Mouse (Mus musculus): ENCODE data around the gene Tex9. TPM values are rescaled to one million over a fixed set of nuclear protein-coding genes. Genes with fewer than 3 reads are reported as not detected.
A peak's percentile ranks its signal among the peaks of the same experiment; 100 is the strongest.
"Not testable (repeated sequence)": the region's sequence is repeated elsewhere in the genome, so short reads cannot be mapped to it uniquely, and the experiment has no call there.

Tex9 gene
- polyA plus RNA-seq, 1 experiment: 4.6 TPM

DNA sequence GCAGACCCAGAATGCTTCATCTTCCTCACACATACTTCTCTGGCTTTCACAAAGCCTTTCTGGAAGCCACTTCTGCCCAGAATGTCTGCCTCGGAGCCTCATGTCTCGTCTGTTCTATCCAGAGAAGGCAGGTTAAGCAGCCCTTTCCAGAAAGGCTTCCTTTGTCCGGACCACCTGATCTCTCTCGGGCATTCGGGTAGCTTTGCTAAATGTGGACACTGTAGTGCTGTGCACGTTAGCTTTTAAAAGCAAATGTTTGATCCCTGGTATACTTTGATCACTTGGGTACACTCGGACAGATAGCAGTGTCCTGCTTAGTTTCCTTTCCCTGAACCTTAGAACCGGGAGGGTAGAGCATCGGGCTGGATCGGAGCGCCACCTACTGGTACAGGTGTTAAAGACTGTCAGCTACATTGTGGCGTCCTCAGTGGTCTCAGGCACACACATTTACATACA lies 83.9 kb downstream of the Tex9 start:
- Histone ChIP-seq H3K27me3 (ENCODE audit: control insufficient read depth, insufficient read depth, insufficient read length) (no peaks in the 10 kb centered on the region), H3K36me3 (ENCODE audit: control insufficient read depth, insufficient read depth) (no peaks in the 10 kb centered on the region), H3ac (ENCODE audit: control insufficient read depth, insufficient read length, low read depth) (peak overlapping the region; percentile 46), H3K79me3 (ENCODE audit: low read depth) (no peaks in the 10 kb centered on the region), H3K4me3 (ENCODE audit: insufficient read depth, poor library complexity, severe bottlenecking) (no peak overlapping the region), H3K79me2 (ENCODE audit: control insufficient read depth, insufficient read depth) (no peaks in the 10 kb centered on the region)
- TF ChIP-seq MYOD1 (IDR thresholded peaks at IDR 0.05; ENCODE audit: control insufficient read depth, insufficient read length, low read depth) (no peak), CTCF (IDR thresholded peaks at IDR 0.05; ENCODE audit: control insufficient read depth, insufficient read depth, insufficient read length) (peak; percentile 74)

DNA sequence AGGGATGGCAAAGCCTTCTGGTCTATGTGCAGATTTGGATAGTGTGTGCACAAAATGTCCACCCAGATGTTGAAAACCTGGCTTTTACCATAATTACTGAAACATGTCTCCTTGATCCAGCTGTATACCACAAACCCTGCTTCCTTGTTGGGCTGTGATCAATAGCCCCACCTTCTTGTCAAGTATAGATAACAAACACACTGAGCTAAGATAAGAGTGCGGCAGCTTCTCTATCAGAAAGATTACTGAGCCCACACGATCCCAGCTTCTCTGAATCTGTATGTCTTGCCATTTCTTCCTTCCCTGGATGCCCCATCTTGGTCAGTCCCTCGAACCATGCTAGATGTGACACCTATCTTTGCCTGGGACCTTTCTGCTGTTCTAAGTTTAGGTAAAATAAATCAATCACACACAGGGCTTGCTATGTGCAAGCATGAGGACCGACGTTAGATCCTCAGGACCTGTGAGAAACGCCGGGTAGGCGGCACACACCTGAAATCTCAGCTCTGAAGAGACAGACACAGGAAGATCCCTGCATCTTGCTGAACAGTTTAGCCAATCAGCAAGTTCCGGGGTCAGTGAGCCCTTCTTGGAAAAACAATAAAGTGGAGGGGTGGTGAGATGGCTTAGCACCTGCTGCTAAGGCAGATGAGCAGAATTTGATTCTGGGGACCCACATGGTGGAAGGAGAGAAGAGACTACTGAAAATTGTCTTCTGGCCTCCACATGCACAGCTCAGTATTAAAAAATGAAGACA lies 86.0 kb downstream of the Tex9 start:
- TF ChIP-seq USF1 (IDR thresholded peaks at IDR 0.05; ENCODE audit: low read depth) (no peak), FOSL1 (IDR thresholded peaks at IDR 0.05; ENCODE audit: insufficient read depth, low read length, poor library complexity, severe bottlenecking) (no peak), MYOG (IDR thresholded peaks at IDR 0.05; ENCODE audit: control insufficient read depth, extremely low read depth, insufficient read length) (no peak), MYOD1 (IDR thresholded peaks at IDR 0.05; ENCODE audit: control insufficient read depth, insufficient read length, low read depth) (no peak), CTCF (IDR thresholded peaks at IDR 0.05; ENCODE audit: control insufficient read depth, insufficient read depth, insufficient read length) (no peak), MAX (IDR thresholded peaks at IDR 0.05) (no peak), CEBPB (IDR thresholded peaks at IDR 0.05; ENCODE audit: low read depth) (no peak)
- no peak overlapping the region for H3K4me3 ChIP-seq (ENCODE audit: insufficient read depth, poor library complexity, severe bottlenecking)

DNA sequence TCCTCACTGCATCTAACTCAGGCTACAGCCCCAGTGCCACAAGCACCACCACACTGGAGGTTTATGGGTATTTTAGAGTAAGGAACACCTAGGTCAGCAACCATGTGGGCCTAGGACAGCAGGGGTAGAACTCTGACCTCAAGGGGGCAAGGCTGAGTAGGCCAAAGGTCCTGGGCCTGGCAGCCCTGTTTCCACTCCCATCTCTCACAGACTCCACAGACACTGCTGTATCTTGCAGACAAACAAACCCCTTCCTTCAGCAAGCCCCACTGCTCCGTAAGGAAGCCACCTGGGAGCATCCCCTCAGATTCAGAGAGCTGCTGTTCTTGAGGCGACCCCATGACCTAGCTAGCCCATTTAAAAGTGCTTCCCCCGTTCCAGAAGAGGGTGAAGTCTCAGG lies 87.1 kb downstream of the Tex9 start:
- TF ChIP-seq CTCF (IDR thresholded peaks at IDR 0.05; ENCODE audit: control insufficient read depth, insufficient read depth, insufficient read length) (no peak), MYOG (IDR thresholded peaks at IDR 0.05; ENCODE audit: control insufficient read depth, extremely low read depth, insufficient read length) (no peak), MAX (IDR thresholded peaks at IDR 0.05) (no peak), USF1 (IDR thresholded peaks at IDR 0.05; ENCODE audit: low read depth) (no peak), FOSL1 (IDR thresholded peaks at IDR 0.05; ENCODE audit: insufficient read depth, low read length, poor library complexity, severe bottlenecking) (no peak), MYOD1 (IDR thresholded peaks at IDR 0.05; ENCODE audit: control insufficient read depth, insufficient read length, low read depth) (no peak), CEBPB (IDR thresholded peaks at IDR 0.05; ENCODE audit: low read depth) (no peak)
- Histone ChIP-seq H3K79me2 (ENCODE audit: control insufficient read depth, insufficient read depth) (no peaks in the 10 kb centered on the region), H3K79me3 (ENCODE audit: low read depth) (no peaks in the 10 kb centered on the region), H3K27me3 (ENCODE audit: control insufficient read depth, insufficient read depth, insufficient read length) (no peaks in the 10 kb centered on the region), H3ac (ENCODE audit: control insufficient read depth, insufficient read length, low read depth) (no peak overlapping the region), H3K4me3 (ENCODE audit: insufficient read depth, poor library complexity, severe bottlenecking) (no peak overlapping the region), H3K36me3 (ENCODE audit: control insufficient read depth, insufficient read depth) (no peaks in the 10 kb centered on the region)

More for the DNA sequence above, 86.0 kb downstream of the Tex9 start:
- Histone ChIP-seq H3ac (ENCODE audit: control insufficient read depth, insufficient read length, low read depth) (no peak overlapping the region), H3K36me3 (ENCODE audit: control insufficient read depth, insufficient read depth) (no peaks in the 10 kb centered on the region), H3K27me3 (ENCODE audit: control insufficient read depth, insufficient read depth, insufficient read length) (no peaks in the 10 kb centered on the region), H3K79me3 (ENCODE audit: low read depth) (no peaks in the 10 kb centered on the region), H3K79me2 (ENCODE audit: control insufficient read depth, insufficient read depth) (no peaks in the 10 kb centered on the region)

DNA sequence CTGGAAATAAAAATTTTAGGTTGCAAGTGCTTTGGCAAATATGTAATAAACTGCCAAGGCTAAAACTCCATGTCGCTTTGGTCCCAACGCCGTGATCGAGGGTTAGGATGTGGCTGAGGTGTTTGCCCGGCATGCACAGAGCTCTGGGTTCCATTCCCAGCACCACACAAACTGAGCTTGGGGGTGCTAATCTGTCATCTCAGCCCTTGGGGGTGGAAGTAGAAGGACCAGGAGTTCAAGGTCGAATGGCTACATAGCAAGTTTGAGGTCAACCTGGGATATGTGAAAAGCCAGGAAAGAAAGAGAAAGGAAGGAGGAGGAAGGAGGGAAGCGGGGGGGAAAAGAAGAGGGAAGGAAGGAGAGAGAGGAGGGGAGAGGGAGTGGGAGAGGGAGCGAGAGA lies 87.6 kb downstream of the Tex9 start:
- Histone ChIP-seq H3K79me3 (ENCODE audit: low read depth) (no peaks in the 10 kb centered on the region), H3K4me3 (ENCODE audit: insufficient read depth, poor library complexity, severe bottlenecking) (no peak overlapping the region), H3K79me2 (ENCODE audit: control insufficient read depth, insufficient read depth) (no peaks in the 10 kb centered on the region), H3K36me3 (ENCODE audit: control insufficient read depth, insufficient read depth) (no peaks in the 10 kb centered on the region), H3K27me3 (ENCODE audit: control insufficient read depth, insufficient read depth, insufficient read length) (no peaks in the 10 kb centered on the region), H3ac (ENCODE audit: control insufficient read depth, insufficient read length, low read depth) (no peak overlapping the region)
- TF ChIP-seq CEBPB (IDR thresholded peaks at IDR 0.05; ENCODE audit: low read depth): no peak
- TF ChIP-seq USF1 (IDR thresholded peaks at IDR 0.05; ENCODE audit: low read depth): no peak
- TF ChIP-seq FOSL1 (IDR thresholded peaks at IDR 0.05; ENCODE audit: insufficient read depth, low read length, poor library complexity, severe bottlenecking): no peak
- TF ChIP-seq MYOG (IDR thresholded peaks at IDR 0.05; ENCODE audit: control insufficient read depth, extremely low read depth, insufficient read length): no peak
- TF ChIP-seq CTCF (IDR thresholded peaks at IDR 0.05; ENCODE audit: control insufficient read depth, insufficient read depth, insufficient read length): no peak
- no peak for TF ChIP-seq MYOD1 (IDR thresholded peaks at IDR 0.05; ENCODE audit: control insufficient read depth, insufficient read length, low read depth)
- no peak for TF ChIP-seq MAX (IDR thresholded peaks at IDR 0.05)

DNA sequence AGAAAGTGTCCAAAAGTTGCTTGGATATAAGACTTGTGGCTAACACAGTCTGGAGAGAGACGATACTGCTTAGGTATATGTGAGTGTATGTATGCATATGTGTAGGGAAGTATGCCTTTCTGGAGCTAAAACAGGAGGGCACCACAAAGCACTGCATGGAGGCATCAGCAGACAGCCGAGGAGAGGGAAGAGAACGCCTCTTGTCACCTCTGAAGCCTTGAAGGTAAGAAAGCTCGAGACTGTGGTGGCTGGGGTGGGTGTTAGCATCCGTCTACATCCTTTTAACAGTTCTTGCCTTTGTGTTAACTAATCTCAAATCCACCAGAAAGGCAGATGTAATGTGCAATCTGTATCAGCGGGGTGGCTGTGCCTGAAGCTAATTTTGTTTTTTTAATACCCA lies 88.6 kb downstream of the Tex9 start:
- H3K79me2 ChIP-seq (ENCODE audit: control insufficient read depth, insufficient read depth): no peaks in the 10 kb centered on the region
- H3K4me3 ChIP-seq (ENCODE audit: insufficient read depth, poor library complexity, severe bottlenecking): no peak overlapping the region
- H3ac ChIP-seq (ENCODE audit: control insufficient read depth, insufficient read length, low read depth): no peak overlapping the region
- TF ChIP-seq FOSL1 (IDR thresholded peaks at IDR 0.05; ENCODE audit: insufficient read depth, low read length, poor library complexity, severe bottlenecking): no peak
- TF ChIP-seq MAX (IDR thresholded peaks at IDR 0.05): no peak
- H3K27me3 ChIP-seq (ENCODE audit: control insufficient read depth, insufficient read depth, insufficient read length): no peaks in the 10 kb centered on the region
- H3K79me3 ChIP-seq (ENCODE audit: low read depth): no peaks in the 10 kb centered on the region
- no peaks in the 10 kb centered on the region for H3K36me3 ChIP-seq (ENCODE audit: control insufficient read depth, insufficient read depth)

DNA sequence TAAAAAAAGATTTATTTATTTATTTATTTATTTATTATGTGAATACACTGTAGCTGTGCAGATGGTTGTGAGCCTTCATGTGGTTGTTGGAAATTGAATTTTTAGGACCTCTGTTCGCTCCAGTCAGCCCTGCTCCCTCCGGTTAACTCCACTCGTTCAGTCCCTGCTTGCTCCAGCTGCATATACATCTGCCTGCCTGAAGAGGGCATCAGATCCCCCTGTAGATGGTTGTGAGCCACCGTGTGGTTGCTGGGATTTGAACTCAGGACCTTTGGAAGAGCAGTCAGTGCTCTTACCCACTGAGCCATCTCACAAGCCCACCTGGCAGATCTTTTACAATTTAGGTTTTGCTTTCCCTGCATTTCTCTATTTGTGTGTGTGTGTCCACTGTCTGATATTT lies 90.2 kb downstream of the Tex9 start:
- not testable (repeated sequence) for H3K36me3 ChIP-seq (ENCODE audit: control insufficient read depth, insufficient read depth); H3K79me3 ChIP-seq (ENCODE audit: low read depth); H3K79me2 ChIP-seq (ENCODE audit: control insufficient read depth, insufficient read depth); H3K27me3 ChIP-seq (ENCODE audit: control insufficient read depth, insufficient read depth, insufficient read length); H3ac ChIP-seq (ENCODE audit: control insufficient read depth, insufficient read length, low read depth); H3K4me3 ChIP-seq (ENCODE audit: insufficient read depth, poor library complexity, severe bottlenecking)

Small RNA genes within 50 kb of the gene (microRNA-seq; reads per million reads assigned to microRNA genes)
- gene Gm28010 (ENCODE audit: borderline microRNAs expressed): not detected

Other genes with a start within 250 kb of the Tex9 start
- 4.7 TPM for gene Zfp280d, start 217.4 kb downstream of the Tex9 start, polyA plus RNA-seq (2012; fragmentation: generic; extraction: Trizol)
- gene Mns1, start 54.2 kb downstream of the Tex9 start, polyA plus RNA-seq (2012; fragmentation: generic; extraction: Trizol): 2.5 TPM
- gene Rfx7, start 40.0 kb upstream of the Tex9 start, polyA plus RNA-seq (2012; fragmentation: generic; extraction: Trizol): 3.9 TPM
- 215 TPM for gene Nedd4, start 170.1 kb upstream of the Tex9 start, polyA plus RNA-seq (2012; fragmentation: generic; extraction: Trizol)